Mouse (Mus musculus) bone marrow macrophage, adult 2 months (primary cell): ENCODE results near the gene Fndc7. TPM values are rescaled to one million over a fixed set of nuclear protein-coding genes. Genes with fewer than 3 reads are reported as not detected.
"Not testable (repeated sequence)": the region's sequence is repeated elsewhere in the genome, so short reads cannot be mapped to it uniquely, and the experiment has no call there.

Source experiments
- H3K27ac ChIP-seq: 2 replicates; pipeline ENCODE4 v1.5.1; 2012; ENCODE audit warnings: low read depth, low read length; ENCODE audit not compliant: insufficient read depth
- H3K4me1 ChIP-seq: 2 replicates; pipeline ENCODE4 v1.6.1; 2012; ENCODE audit warnings: low read length; ENCODE audit not compliant: control insufficient read depth, insufficient read depth
- H3K4me3 ChIP-seq: 2 replicates; pipeline ENCODE4 v1.5.1; 2012; ENCODE audit warnings: mild to moderate bottlenecking, low read length, moderate library complexity; ENCODE audit not compliant: insufficient read depth
- CTCF ChIP-seq: IDR thresholded peaks from 2 replicates; pipeline ENCODE4 v1.5.1; 2012; ENCODE audit warnings: low read depth, mild to moderate bottlenecking, low read length, moderate library complexity
- POLR2A ChIP-seq: IDR thresholded peaks from 2 replicates; pipeline ENCODE4 v1.6.1; 2012; ENCODE audit warnings: mild to moderate bottlenecking, low read depth, low read length, borderline replicate concordance
- polyA plus RNA-seq: library from polyadenylated mRNA; stranded (reverse); fragments of >200 nt; gene quantifications from 2 replicates; pipeline ENCODE4 v1.2.4, GENCODE M21; 2012; ENCODE audit not compliant: missing spikeins, insufficient read depth, insufficient read length

Gene Fndc7
- polyA plus RNA-seq, 1 experiment, result 0.51 TPM

DNA sequence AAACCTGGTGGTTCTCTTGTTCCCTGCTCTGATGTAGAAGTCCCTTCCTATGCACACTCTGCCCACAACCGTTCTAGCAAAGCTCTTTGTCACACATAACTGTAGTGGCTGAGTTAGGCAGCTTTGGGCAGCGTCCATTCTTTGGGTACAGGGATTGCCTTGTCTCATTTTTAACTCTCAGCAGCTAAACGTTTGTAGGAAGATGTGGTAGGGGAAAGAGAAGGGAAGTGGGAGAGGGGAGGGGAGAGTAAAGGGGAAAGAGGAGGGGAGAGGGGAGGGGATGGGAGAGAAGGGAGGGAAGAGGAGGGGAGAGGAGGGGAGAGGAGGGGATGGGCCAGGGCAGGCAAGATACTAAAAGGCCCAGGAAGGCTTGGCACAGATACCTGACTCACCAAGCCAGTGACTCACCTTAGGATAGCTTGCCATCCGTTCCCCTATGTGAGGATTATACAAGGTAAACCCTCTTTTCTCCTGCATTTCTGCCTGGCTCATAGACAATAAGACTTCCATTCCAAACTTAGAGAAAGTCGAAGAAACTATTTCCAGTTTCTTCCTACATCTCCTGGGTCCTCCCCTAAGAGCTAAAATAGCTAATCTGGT is 9.9 kb downstream of the Fndc7 start:
- TF ChIP-seq CTCF (no peak), POLR2A (no peak)
- peak overlapping the region; percentile 86 for H3K27ac ChIP-seq
- H3K4me3 ChIP-seq, result peak overlapping the region; percentile 47; the same call in 1 of the 2 replicates
- peaks cover 56% of the 10 kb centered on the region for H3K4me1 ChIP-seq

DNA sequence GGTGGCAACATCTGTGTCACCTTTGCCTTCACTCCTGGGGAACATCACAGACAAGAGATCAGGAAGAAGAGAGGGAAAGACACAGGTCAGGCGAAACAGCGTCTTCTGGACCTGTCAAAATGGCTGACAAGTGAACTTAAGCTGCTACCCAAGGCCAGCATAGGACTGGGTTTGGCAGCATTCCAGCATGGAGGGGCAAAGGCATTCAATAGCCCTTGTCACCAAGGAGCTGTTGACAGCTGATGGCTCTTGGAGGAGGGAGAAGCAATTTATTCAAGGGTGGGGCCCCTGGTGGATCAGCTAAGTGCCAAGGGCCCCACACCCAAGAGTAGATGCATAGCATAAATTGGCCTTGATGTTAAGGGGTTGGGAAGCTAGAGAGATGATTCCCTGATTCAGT is 10.7 kb downstream of the Fndc7 start:
- Histone ChIP-seq H3K4me3 (no peak overlapping the region), H3K4me1 (peaks cover 49% of the 10 kb centered on the region), H3K27ac (no peak overlapping the region)
- no peak for TF ChIP-seq CTCF
- TF ChIP-seq POLR2A, result no peak

DNA sequence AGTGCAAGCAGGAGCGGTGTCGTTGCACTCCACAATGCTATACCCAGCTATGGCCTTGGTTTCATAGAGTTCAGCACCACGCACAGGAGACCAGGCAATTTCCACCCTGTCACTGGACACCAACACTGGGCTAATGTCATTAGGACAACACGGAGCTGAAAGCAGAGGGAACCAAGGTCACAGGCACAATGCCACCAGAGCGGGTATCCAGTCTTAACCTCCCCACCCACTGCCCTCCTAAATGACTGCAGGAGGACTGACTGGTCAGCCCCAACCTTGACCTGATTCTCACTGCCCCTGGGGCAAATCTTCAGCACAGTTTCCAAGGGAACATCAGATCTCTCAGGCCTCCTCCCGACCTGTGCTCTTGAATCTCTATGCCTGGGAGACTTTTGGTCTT is 19.2 kb downstream of the Fndc7 start:
- Histone ChIP-seq H3K27ac (no peak overlapping the region), H3K4me3 (no peak overlapping the region), H3K4me1 (peaks cover 5% of the 10 kb centered on the region)
- TF ChIP-seq CTCF (no peak), POLR2A (no peak)

DNA sequence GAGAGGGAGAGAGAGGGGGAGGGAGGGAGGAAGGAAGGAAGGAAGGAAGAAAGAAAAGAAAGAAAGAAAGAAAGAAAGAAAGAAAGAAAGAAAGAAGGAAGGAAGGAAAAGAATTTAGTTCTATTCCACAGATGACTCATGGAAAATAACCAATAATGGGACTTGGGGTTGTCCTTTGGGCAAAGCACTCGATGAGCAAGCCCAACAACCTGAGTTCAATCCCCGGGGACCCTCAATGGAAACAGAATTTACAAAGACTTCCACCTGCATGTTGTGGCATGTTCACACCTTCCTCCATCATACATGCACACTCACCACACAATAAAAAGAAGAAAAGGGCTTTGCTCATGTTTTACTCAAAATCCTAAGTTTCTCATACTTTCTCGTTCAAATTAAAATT is 22.4 kb downstream of the Fndc7 start:
- Histone ChIP-seq H3K27ac (no peak overlapping the region), H3K4me3 (no peak overlapping the region), H3K4me1 (peaks cover 23% of the 10 kb centered on the region)
- no peak for TF ChIP-seq POLR2A
- TF ChIP-seq CTCF, result no peak

DNA sequence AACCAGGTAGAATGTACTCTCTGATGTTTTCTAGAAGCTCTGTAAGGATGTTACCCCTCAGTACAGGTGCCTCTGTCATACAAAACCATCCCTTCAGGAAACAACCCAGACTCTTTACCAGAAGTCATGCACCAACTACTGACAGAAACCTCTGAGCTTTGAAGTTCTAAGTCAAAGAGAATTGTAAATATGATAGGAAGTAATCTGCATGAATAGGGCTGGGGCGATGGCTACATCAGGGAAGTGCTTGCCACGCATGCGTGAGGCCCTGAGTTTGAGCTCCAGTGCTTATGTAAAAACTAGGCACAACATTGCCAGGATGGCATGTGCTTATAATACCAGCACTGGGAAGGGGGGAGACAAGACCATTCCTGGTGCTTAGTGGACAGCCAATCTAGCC is 24.1 kb downstream of the Fndc7 start:
- peak overlapping the region; percentile 94 for H3K27ac ChIP-seq

DNA sequence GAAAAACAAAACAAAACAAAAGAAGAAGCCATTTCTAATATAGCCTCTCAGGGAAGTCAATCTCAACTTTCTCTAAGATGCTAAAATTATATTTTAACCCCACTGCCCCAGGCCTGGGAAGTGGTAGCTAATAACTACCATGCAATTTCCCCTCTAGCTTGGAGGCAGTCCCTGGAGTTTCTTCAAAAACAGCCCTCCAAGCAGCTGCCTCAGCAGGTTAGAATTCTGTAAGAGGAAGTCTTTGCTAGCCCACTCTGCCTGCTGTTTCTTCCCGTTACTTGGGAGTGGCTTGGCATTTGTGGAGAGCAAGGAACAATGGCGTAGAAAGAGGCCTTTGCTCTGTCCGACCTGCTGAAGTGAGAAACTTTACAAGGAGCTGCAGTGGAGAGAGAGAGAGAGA is 24.7 kb downstream of the Fndc7 start:
- Histone ChIP-seq H3K4me1 (peaks cover 42% of the 10 kb centered on the region), H3K4me3 (no peak overlapping the region), H3K27ac (peak overlapping the region; percentile 94)
- no peak for TF ChIP-seq POLR2A

More for the DNA sequence above, 24.1 kb downstream of the Fndc7 start:
- no peak overlapping the region for H3K4me3 ChIP-seq
- TF ChIP-seq POLR2A, result no peak
- TF ChIP-seq CTCF, result no peak
- peaks cover 38% of the 10 kb centered on the region for H3K4me1 ChIP-seq

DNA sequence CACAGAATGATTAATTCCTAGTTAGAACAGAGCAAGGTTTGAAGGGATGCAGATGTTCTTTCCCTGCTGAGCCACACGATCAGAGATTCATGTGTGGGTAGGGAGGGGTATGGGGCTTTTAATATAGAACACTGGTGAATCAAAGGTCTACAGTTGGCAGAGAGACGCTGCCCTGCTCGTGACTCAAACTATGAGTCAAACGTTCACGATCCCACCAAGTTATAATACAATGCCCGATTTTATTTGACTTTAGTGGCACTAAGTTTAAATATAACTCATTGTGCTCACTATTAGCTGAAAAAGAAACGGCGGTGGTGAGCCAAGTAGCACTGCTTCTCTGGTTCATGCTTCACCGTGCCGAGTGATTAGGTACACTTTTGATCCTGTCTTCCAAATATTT is 26.7 kb downstream of the Fndc7 start:
- Histone ChIP-seq H3K4me1 (peaks cover 60% of the 10 kb centered on the region), H3K27ac (no peak overlapping the region), H3K4me3 (no peak overlapping the region)
- no peak for TF ChIP-seq CTCF
- TF ChIP-seq POLR2A, result no peak

DNA sequence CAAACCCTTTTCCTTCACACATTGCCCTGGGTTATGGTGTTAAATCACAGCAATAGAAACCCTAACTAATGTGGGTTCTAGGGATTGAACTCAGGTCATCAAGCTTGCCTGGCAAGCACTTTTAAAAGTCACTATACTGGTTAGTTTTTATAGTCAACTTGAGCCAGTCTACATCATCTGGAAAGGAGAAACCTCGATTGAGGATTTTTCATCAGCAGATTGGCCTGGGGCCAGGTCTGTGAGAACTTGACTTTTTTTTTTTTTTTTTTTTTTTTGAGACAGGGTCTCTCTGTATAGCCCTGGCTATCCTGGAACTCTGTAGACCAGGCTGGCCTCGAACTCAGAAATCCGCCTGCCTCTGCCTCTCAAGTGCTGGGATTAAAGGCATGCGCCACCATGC is 27.5 kb downstream of the Fndc7 start:
- H3K27ac ChIP-seq, result not testable (repeated sequence)

DNA sequence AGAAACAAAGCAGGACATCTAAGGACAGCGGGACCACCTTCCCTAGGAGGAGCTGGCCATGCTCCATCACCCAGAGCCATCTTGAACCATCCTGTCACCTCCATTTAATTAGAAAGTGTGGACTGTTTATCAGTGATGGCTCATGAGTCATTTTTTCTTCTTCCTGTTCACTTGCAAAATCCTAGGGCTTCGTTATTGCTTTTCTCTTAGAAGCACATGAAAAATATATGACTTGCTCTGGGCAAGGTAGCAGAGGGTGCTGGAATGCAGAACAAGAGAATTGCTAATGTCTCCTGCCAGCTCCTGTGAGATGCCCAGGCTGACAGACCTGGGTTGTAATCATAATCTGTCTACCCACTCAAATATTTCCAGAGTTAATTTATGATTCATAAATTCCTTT is 29.0 kb downstream of the Fndc7 start:
- peaks cover 75% of the 10 kb centered on the region for H3K4me1 ChIP-seq
- no peak overlapping the region for H3K4me3 ChIP-seq
- TF ChIP-seq POLR2A (no peak), CTCF (no peak)
- peak overlapping the region; percentile 55 for H3K27ac ChIP-seq

More for the DNA sequence above, 27.5 kb downstream of the Fndc7 start:
- H3K4me3 ChIP-seq, result not testable (repeated sequence)
- peaks cover 66% of the 10 kb centered on the region for H3K4me1 ChIP-seq

DNA sequence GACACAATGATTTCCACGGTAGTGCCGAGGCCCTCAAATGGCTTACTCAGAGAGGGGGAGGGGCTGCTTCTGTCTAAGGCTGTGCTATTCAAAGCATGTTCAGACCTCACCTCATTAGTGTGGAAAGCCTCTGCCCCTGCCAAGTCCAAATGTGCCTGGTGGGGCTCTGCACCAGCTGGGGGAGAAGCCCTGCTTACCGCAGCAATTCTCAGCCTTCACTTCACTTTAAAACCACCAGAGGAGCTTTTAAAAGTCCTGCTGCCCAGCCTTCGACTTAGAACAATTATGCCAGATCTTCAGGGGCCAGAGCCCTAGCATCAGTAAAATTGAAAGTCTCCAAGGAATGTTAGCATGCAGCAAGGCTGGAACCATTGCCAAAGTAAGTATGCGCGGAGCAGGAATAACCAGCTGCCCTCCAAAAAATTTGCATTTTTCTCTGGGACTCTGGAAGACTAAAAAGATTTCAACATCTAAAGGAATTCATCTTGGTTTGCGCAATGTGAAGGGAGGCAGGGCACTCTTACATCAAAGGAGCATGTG is 31.5 kb downstream of the Fndc7 start:
- Histone ChIP-seq H3K27ac (peak overlapping the region; percentile 89), H3K4me3 (no peak overlapping the region), H3K4me1 (peaks cover 77% of the 10 kb centered on the region)
- TF ChIP-seq POLR2A, result no peak
- no peak for TF ChIP-seq CTCF

DNA sequence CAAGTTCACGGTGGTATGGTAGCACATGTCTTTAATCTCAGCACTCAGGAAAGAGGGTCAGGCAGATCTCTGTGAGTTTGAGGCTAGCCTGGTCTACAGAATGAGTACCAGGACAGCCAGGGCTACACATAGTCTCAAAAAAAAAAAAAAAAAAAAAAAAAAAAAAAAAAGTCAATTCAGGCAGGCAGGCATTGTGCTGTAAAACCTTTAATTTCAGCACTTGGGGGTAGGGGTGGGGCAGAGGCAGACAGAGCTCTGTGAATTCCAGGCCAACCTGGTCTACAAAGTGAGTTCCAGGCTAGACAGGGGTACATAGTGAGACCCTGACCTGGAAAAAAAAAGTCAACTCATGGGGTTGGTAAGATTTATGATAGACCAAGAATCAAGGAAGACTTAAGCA is 32.1 kb downstream of the Fndc7 start:
- Histone ChIP-seq H3K27ac (peak overlapping the region; percentile 89), H3K4me1 (peaks cover 82% of the 10 kb centered on the region), H3K4me3 (no peak overlapping the region)
- TF ChIP-seq CTCF, result no peak
